8 mouse cellular contexts compared by ENCODE assay signal in genomic region chr12:111574887-111575838, GRCm38 (mm10). TPM values are rescaled to one million over a fixed set of nuclear protein-coding genes. Genes with fewer than 3 reads are reported as not detected.
DNase-seq lines count a peak whose midpoint lies in the region; ATAC-seq and TF ChIP-seq lines count a peak whose summit lies in the region.

No protein-coding gene starts in this region.

- H3K4me1 ChIP-seq in E14TG2a.4 (replicated peaks; ENCODE audit: low read depth, low read length) = peaks cover 45% of the 10 kb centered on the region
- peaks cover 7% of the 10 kb centered on the region for H3K4me1 ChIP-seq in embryonic facial prominence, embryonic 14.5 days (ENCODE audit: control insufficient read depth, insufficient read depth, low read length)
- H3K4me1 ChIP-seq in heart, embryonic 13.5 days = peaks cover 28% of the 10 kb centered on the region

- peak; percentile 17 for ATAC-seq in embryonic facial prominence, embryonic 14.5 days (ENCODE audit: low read depth)
- peak; percentile 45; the same call in 1 of the 2 replicates for ATAC-seq in heart, embryonic 13.5 days (ENCODE audit: extremely low read depth, insufficient number of reproducible peaks, low FRiP score, low TSS enrichment)

- peaks cover 18% of the 10 kb centered on the region for H3K27me3 ChIP-seq in E14TG2a.4 (ENCODE audit: insufficient read depth, low read length)
- H3K27me3 ChIP-seq in embryonic facial prominence, embryonic 14.5 days (replicated peaks; ENCODE audit: control insufficient read depth, insufficient read depth, low read length) = no peaks in the 10 kb centered on the region
- no peaks in the 10 kb centered on the region for H3K27me3 ChIP-seq in heart, embryonic 13.5 days (replicated peaks)

- H3K4me3 ChIP-seq in E14TG2a.4 (replicated peaks; ENCODE audit: low read length) = peak overlapping the region; percentile 96
- H3K4me3 ChIP-seq in embryonic facial prominence, embryonic 14.5 days (ENCODE audit: low read depth, low read length) = peak overlapping the region; percentile 100
- H3K4me3 ChIP-seq in heart, embryonic 13.5 days = peak overlapping the region; percentile 100

- no peaks in the 10 kb centered on the region for H3K36me3 ChIP-seq in E14TG2a.4 (ENCODE audit: insufficient read depth, low read length)
- no peaks in the 10 kb centered on the region for H3K36me3 ChIP-seq in embryonic facial prominence, embryonic 14.5 days (ENCODE audit: control insufficient read depth, insufficient read depth, low read length)
- no peaks in the 10 kb centered on the region for H3K36me3 ChIP-seq in heart, embryonic 13.5 days

- peak overlapping the region; percentile 99 for H3K9ac ChIP-seq in embryonic facial prominence, embryonic 14.5 days (ENCODE audit: low read depth, low read length)
- H3K9ac ChIP-seq in heart, embryonic 13.5 days = peak overlapping the region; percentile 100

- DNase-seq in adrenal gland, postnatal 36 days = peak; percentile 53 to 58
- peak; percentile 53 for DNase-seq in embryonic facial prominence, embryonic 14.5 days (ENCODE audit: low spot score)
- DNase-seq in kidney, postnatal 10 days = peak; percentile 68
- DNase-seq in lung, postnatal 36 days = peak; percentile 39
- DNase-seq in ovary, postnatal 14 days (ENCODE audit: low spot score) = peak; percentile 22
- peak; percentile 35 for DNase-seq in thymus, postnatal 14 days

- H3K9me3 ChIP-seq in E14TG2a.4 (ENCODE audit: low read length) = no peaks in the 10 kb centered on the region
- H3K9me3 ChIP-seq in embryonic facial prominence, embryonic 14.5 days (ENCODE audit: control insufficient read depth, low read length) = no peaks in the 10 kb centered on the region
- H3K9me3 ChIP-seq in heart, embryonic 13.5 days = no peaks in the 10 kb centered on the region

- H3K4me2 ChIP-seq in embryonic facial prominence, embryonic 14.5 days (ENCODE audit: low read depth, low read length) = peak overlapping the region; percentile 84
- peak overlapping the region; percentile 89 for H3K4me2 ChIP-seq in heart, embryonic 13.5 days

- under 1% methylated on average over 54 of the region's 58 CpGs for WGBS in embryonic facial prominence, embryonic 14.5 days
- under 1% methylated on average over 58 of the region's 58 CpGs for WGBS in heart, embryonic 13.5 days

- H3K27ac ChIP-seq in embryonic facial prominence, embryonic 14.5 days (replicated peaks; ENCODE audit: low read depth, low read length) = peak overlapping the region; percentile 96
- H3K27ac ChIP-seq in heart, embryonic 13.5 days (replicated peaks) = peak overlapping the region; percentile 96

- TF ChIP-seq CTCF in E14TG2a.4 (conservative IDR thresholded peaks at IDR 0.05; ENCODE audit: low read length) = no peak

RNA-seq across cellular contexts. Expression of gene Mark3, which starts 0.8 kb away (rescaled TPM):
- 10 to 100 TPM; 93.4 to 99.0 TPM for total RNA-seq in adrenal gland, postnatal 36 days (2021)
- 47.0 and 47.2 TPM in 2 replicates for polyA plus RNA-seq in embryonic facial prominence, embryonic 14.5 days (2014; fragmentation: Nextera tagmentation; extraction: Ambion mirVana)
- polyA plus RNA-seq in heart, embryonic 13.5 days (2015; fragmentation: Nextera tagmentation; extraction: Ambion mirVana) = 25.7 and 28.0 TPM in 2 replicates

RNA-seq across cellular contexts. Expression of gene Eif5, which starts 37.3 kb away (rescaled TPM):
- 100 to 1,000 TPM; 309 to 376 TPM for total RNA-seq in adrenal gland, postnatal 36 days (2021)
- 433 and 445 TPM in 2 replicates for polyA plus RNA-seq in embryonic facial prominence, embryonic 14.5 days (2014; fragmentation: Nextera tagmentation; extraction: Ambion mirVana)
- polyA plus RNA-seq in heart, embryonic 13.5 days (2015; fragmentation: Nextera tagmentation; extraction: Ambion mirVana) = 389 and 441 TPM in 2 replicates

Comparison
In these comparisons a context has a peak if more than half of its experiments do, and no peak if none do; other contexts are left out.
1. Peak in every context shown above with its lines: DNase-seq, ATAC-seq, H3K4me3 ChIP-seq and H3K27ac ChIP-seq.